In the genomic region with DNA sequence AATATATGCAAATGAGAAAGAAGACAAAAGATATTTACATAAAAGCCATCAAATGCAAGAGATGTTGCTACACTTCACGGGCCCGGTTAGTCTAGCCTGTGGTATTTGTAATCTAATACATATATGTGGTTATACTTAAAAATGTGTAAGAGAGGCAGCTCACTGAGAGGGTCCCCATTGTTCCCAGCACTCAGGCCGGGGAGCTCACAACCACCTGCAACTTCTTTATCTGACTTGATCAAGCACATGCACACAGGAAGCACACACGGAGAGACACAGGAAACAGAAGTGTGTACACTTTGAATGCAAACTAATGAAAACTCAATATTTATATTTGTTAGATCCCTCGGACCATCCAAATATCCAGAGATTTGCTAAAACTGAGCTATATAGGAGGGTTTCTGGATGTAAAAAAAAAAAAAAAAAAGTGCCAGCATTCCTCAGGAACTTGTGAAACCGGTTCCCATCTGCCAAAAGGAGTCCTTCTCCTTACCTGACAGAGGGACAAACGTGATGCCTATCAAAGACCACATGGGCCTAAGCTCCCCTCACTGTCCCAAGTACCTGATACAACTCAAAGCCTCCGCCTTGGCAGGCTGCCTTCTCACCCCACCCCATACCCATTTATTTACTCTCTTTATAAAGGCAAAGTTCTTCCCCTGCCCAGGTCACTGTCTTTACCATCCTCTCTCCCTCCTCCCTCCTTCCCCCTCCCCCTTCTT, we compare ENCODE assay signal across 29 mouse cellular contexts. TPM values are rescaled to one million over a fixed set of nuclear protein-coding genes. Genes with fewer than 3 reads are reported as not detected.
A peak's percentile ranks its signal among the peaks of the same experiment; 100 is the strongest.
DNase-seq lines count a peak whose midpoint lies in the region; ATAC-seq and TF ChIP-seq lines count a peak whose summit lies in the region.
"Had no signal": no experiment of that assay in that cellular context is flagged by ENCODE, and none has a peak within 500 bp of the region (broad histone marks: within the 10 kb centered on the region; RNA-seq: fewer than 3 reads in every experiment).

No protein-coding gene starts in this region.

- no peak overlapping the region for H3K4me2 ChIP-seq in hindbrain, embryonic 13.5 days
- no peak overlapping the region for H3K4me2 ChIP-seq in hindbrain, embryonic 16.5 days (ENCODE audit: low read length)
- no peak overlapping the region for H3K4me2 ChIP-seq in lung, embryonic 15.5 days
- H3K4me2 ChIP-seq: embryonic facial prominence, embryonic 12.5 days; forebrain, embryonic 15.5 days; limb, embryonic 15.5 days; liver, embryonic 13.5 days; midbrain, embryonic 15.5 days; neural tube, embryonic 15.5 days had no signal

- peaks cover 35% of the 10 kb centered on the region for H3K4me1 ChIP-seq in hindbrain, embryonic 13.5 days (replicated peaks)
- no peaks in the 10 kb centered on the region; the same call in 1 of the 2 replicates for H3K4me1 ChIP-seq in hindbrain, embryonic 16.5 days (ENCODE audit: control insufficient read depth, insufficient read depth, low read depth, low read length)
- H3K4me1 ChIP-seq in lung, embryonic 15.5 days = peaks cover 23% of the 10 kb centered on the region
- H3K4me1 ChIP-seq in ES-E14 (ENCODE audit: control insufficient read depth in 2 of 2, insufficient read depth in 2 of 2, low read length in 2 of 2, poor library complexity in 1 of 2) = no peaks in the 10 kb centered on the region
- peaks cover 26% of the 10 kb centered on the region for H3K4me1 ChIP-seq in thymus, adult 2 months (replicated peaks; ENCODE audit: control insufficient read depth, insufficient read depth, low read length)
- H3K4me1 ChIP-seq: liver, embryonic 13.5 days; midbrain, embryonic 15.5 days had no signal

- no peak for DNase-seq in lung, adult 18-20 months
- DNase-seq in ES-E14 (ENCODE audit: low read depth, low spot score) (no peak), adipocyte (ENCODE audit: low spot score) (no peak)
- no peak for DNase-seq in thymus, adult 2 months
- DNase-seq in spleen, postnatal 36 days (ENCODE audit: low spot score in 2 of 2) = no peak
- DNase-seq: adrenal gland, postnatal 10 days; cerebellum, adult 8-10 months; cerebellum, postnatal 25 days; gastrocnemius, adult 2 months; heart, adult 2 months; heart, postnatal 14 days; kidney, adult 8-10 months; kidney, postnatal 10 days; layer of hippocampus, adult 9-11 months; liver, embryonic 13.5 days; lung, adult 2 months; retina, postnatal 1 day; right cerebral cortex, postnatal 14 days had no signal

- peak overlapping the region; percentile 44; the same call in 1 of the 2 replicates for H3K27ac ChIP-seq in hindbrain, embryonic 13.5 days
- H3K27ac ChIP-seq in hindbrain, embryonic 16.5 days (ENCODE audit: low read depth, low read length) = no peak overlapping the region
- H3K27ac ChIP-seq in lung, embryonic 15.5 days = 0 out of 2 replicates have a peak overlapping the region, but pooled peaks have one; percentile 33
- H3K27ac ChIP-seq in ES-E14 (ENCODE audit: insufficient read depth, low read depth, low read length, poor library complexity, severe bottlenecking) = no peak overlapping the region
- H3K27ac ChIP-seq in thymus, adult 2 months (ENCODE audit: control insufficient read depth, insufficient read depth, low read length) = peak overlapping the region; percentile 94
- H3K27ac ChIP-seq: embryonic facial prominence, embryonic 12.5 days; forebrain, embryonic 10.5 days; forebrain, embryonic 15.5 days; gastrocnemius, adult 2 months; heart, adult 2 months; limb, embryonic 10.5 days; limb, embryonic 15.5 days; liver, embryonic 13.5 days; midbrain, embryonic 10.5 days; midbrain, embryonic 15.5 days; neural tube, embryonic 15.5 days had no signal

- H3K27me3 ChIP-seq in hindbrain, embryonic 13.5 days = no peaks in the 10 kb centered on the region
- H3K27me3 ChIP-seq in hindbrain, embryonic 16.5 days (replicated peaks; ENCODE audit: control insufficient read depth, insufficient read depth, low read length) = no peaks in the 10 kb centered on the region
- H3K27me3 ChIP-seq in lung, embryonic 15.5 days = no peaks in the 10 kb centered on the region
- no peaks in the 10 kb centered on the region for H3K27me3 ChIP-seq in thymus, adult 2 months (ENCODE audit: control insufficient read depth, insufficient read depth, low read length)
- H3K27me3 ChIP-seq: embryonic facial prominence, embryonic 12.5 days; forebrain, embryonic 15.5 days; limb, embryonic 15.5 days; liver, embryonic 13.5 days; midbrain, embryonic 15.5 days had no signal

- H3K9ac ChIP-seq in hindbrain, embryonic 13.5 days = no peak overlapping the region
- no peak overlapping the region for H3K9ac ChIP-seq in hindbrain, embryonic 16.5 days (ENCODE audit: low read depth, low read length)
- H3K9ac ChIP-seq in lung, embryonic 15.5 days = no peak overlapping the region
- no peak overlapping the region for H3K9ac ChIP-seq in ES-E14 (ENCODE audit: insufficient read depth, low read depth, low read length, poor library complexity, severe bottlenecking)
- H3K9ac ChIP-seq: embryonic facial prominence, embryonic 12.5 days; forebrain, embryonic 15.5 days; limb, embryonic 15.5 days; liver, embryonic 13.5 days; midbrain, embryonic 15.5 days; neural tube, embryonic 15.5 days had no signal

- in situ Hi-C loops in ES-E14 (cut with MboI; ENCODE audit: low sequenced_read_pairs in 2 of 2, unreplicated experiment in 2 of 2) = no loop called here

- no peak for TF ChIP-seq POLR2A in thymus, adult 2 months (IDR thresholded peaks at IDR 0.05; ENCODE audit: control insufficient read depth, extremely low read depth, insufficient read depth, low read length, poor library complexity)

- H3K9me3 ChIP-seq in hindbrain, embryonic 13.5 days = no peaks in the 10 kb centered on the region
- no peaks in the 10 kb centered on the region for H3K9me3 ChIP-seq in hindbrain, embryonic 16.5 days (ENCODE audit: control insufficient read depth, low read length)
- no peaks in the 10 kb centered on the region for H3K9me3 ChIP-seq in lung, embryonic 15.5 days
- no peaks in the 10 kb centered on the region for H3K9me3 ChIP-seq in ES-E14 (ENCODE audit: control insufficient read depth, insufficient read depth, low read depth, low read length)
- H3K9me3 ChIP-seq: embryonic facial prominence, embryonic 12.5 days; forebrain, embryonic 10.5 days; forebrain, embryonic 15.5 days; limb, embryonic 10.5 days; limb, embryonic 15.5 days; liver, embryonic 13.5 days; midbrain, embryonic 10.5 days; midbrain, embryonic 15.5 days; neural tube, embryonic 15.5 days had no signal

- H3K36me3 ChIP-seq in hindbrain, embryonic 13.5 days = no peaks in the 10 kb centered on the region
- no peaks in the 10 kb centered on the region for H3K36me3 ChIP-seq in hindbrain, embryonic 16.5 days (ENCODE audit: control insufficient read depth, insufficient read depth, low read length)
- no peaks in the 10 kb centered on the region for H3K36me3 ChIP-seq in lung, embryonic 15.5 days
- no peaks in the 10 kb centered on the region for H3K36me3 ChIP-seq in ES-E14 (ENCODE audit: control insufficient read depth, insufficient read depth, low read length, poor library complexity, severe bottlenecking)
- H3K36me3 ChIP-seq in thymus, adult 2 months (ENCODE audit: control insufficient read depth, insufficient read depth, low read length) = no peaks in the 10 kb centered on the region
- H3K36me3 ChIP-seq: embryonic facial prominence, embryonic 12.5 days; forebrain, embryonic 10.5 days; forebrain, embryonic 15.5 days; limb, embryonic 10.5 days; limb, embryonic 15.5 days; liver, embryonic 13.5 days; midbrain, embryonic 10.5 days; midbrain, embryonic 15.5 days; neural tube, embryonic 15.5 days had no signal

- no peak overlapping the region for H3K4me3 ChIP-seq in hindbrain, embryonic 13.5 days
- H3K4me3 ChIP-seq in hindbrain, embryonic 16.5 days (ENCODE audit: low read length) = no peak overlapping the region
- H3K4me3 ChIP-seq in lung, embryonic 15.5 days = no peak overlapping the region
- H3K4me3 ChIP-seq in ES-E14 (ENCODE audit: insufficient read depth in 1 of 2, low read depth in 1 of 2, low read length in 2 of 2, poor library complexity in 1 of 2, severe bottlenecking in 1 of 2) = no peak overlapping the region
- no peak overlapping the region for H3K4me3 ChIP-seq in thymus, adult 2 months (ENCODE audit: control insufficient read depth, insufficient read depth, low read length)
- H3K4me3 ChIP-seq: embryonic facial prominence, embryonic 12.5 days; forebrain, embryonic 10.5 days; forebrain, embryonic 15.5 days; gastrocnemius, adult 2 months; heart, adult 2 months; limb, embryonic 10.5 days; limb, embryonic 15.5 days; liver, embryonic 13.5 days; midbrain, embryonic 10.5 days; midbrain, embryonic 15.5 days; neural tube, embryonic 15.5 days had no signal

- WGBS in hindbrain, embryonic 13.5 days = 44% methylated on average over 8 of the region's 8 CpGs
- 48% methylated on average over 8 of the region's 8 CpGs for WGBS in hindbrain, embryonic 16.5 days
- WGBS in lung, embryonic 15.5 days = 40% methylated on average over 8 of the region's 8 CpGs
- WGBS in thymus, adult 2 months = 23% methylated on average over 8 of the region's 8 CpGs

- ATAC-seq in hindbrain, embryonic 13.5 days (ENCODE audit: low FRiP score) = no peak
- no peak for ATAC-seq in hindbrain, embryonic 16.5 days
- peak; percentile 71 for ATAC-seq in lung, embryonic 15.5 days (ENCODE audit: borderline replicate concordance, extremely low read depth, low FRiP score, low TSS enrichment)
- ATAC-seq: forebrain, embryonic 15.5 days; midbrain, embryonic 15.5 days had no signal

- TF ChIP-seq CTCF in thymus, adult 2 months (IDR thresholded peaks at IDR 0.05; ENCODE audit: borderline replicate concordance, control insufficient read depth, extremely low read depth, insufficient read depth, low read length, poor library complexity) = no peak

TF ChIP-seq in ES-E14, 5 proteins besides CTCF, POLR2A, EP300 and RAD21:
- peak; percentile 48; the same call in 1 of the 2 replicates for TF ChIP-seq ZNF384 (IDR thresholded peaks at IDR 0.05; ENCODE audit: low read depth, low read length)
- no peak for TF ChIP-seq CHD2 (IDR thresholded peaks at IDR 0.05; ENCODE audit: low read depth, low read length)
TF ChIP-seq in ES-E14: peak in this region for 1.

RNA-seq across cellular contexts. Expression of a gene that starts 9.6 kb away (rescaled TPM):
- polyA plus RNA-seq in hindbrain, embryonic 13.5 days (2015; fragmentation: Nextera tagmentation; extraction: Ambion mirVana) = 14.3 and 15.4 TPM in 2 replicates
- 13.7 and 14.5 TPM in 2 replicates for polyA plus RNA-seq in hindbrain, embryonic 16.5 days (2015; fragmentation: Nextera tagmentation; extraction: Ambion mirVana)
- 23.7 and 24.3 TPM in 2 replicates for polyA plus RNA-seq in lung, embryonic 15.5 days (2015; fragmentation: Nextera tagmentation; extraction: Ambion mirVana)
- 12.5 and 14.6 TPM in 2 replicates for total RNA-seq in ES-E14 (2012; rRNA removed)
- 7.7 and 8.1 TPM in 2 replicates for polyA plus RNA-seq in thymus, adult 2 months (2012; rRNA removed)

Comparison
In these comparisons a context has a peak if more than half of its experiments do, and no peak if none do; other contexts are left out.
1. H3K27ac ChIP-seq: peak in hindbrain, embryonic 13.5 days (single experiment), lung, embryonic 15.5 days (single experiment) and thymus, adult 2 months (single experiment); none in hindbrain, embryonic 16.5 days (single experiment) and ES-E14 (single experiment).